Mouse (Mus musculus) sigmoid colon, adult 10 weeks (tissue): Measurements from ENCODE around the gene Tgfb2. TPM values are rescaled to one million over a fixed set of nuclear protein-coding genes. Genes with fewer than 3 reads are reported as not detected.

ENCODE experiments used
- polyA plus RNA-seq: library from polyadenylated mRNA; stranded (reverse); fragments of 350-450 nt; fragmentation: Illumina TruSeq; extraction: RNeasy Lipid Tissue Mini Kit (QIAGEN cat#74804); gene quantifications from one replicate; pipeline ENCODE4 v1.2.3, GENCODE M21; 2014; ENCODE audit warnings: low read depth, low replicate concordance

Tgfb2 gene
- polyA plus RNA-seq = 7.5 TPM

GRCm38 (mm10) chr1:186705915-186706248 lies at the start of gene Tgfb2:
Gene Tgfb2 (minus strand): TSS chr1:186705989.

GRCm38 (mm10) chr1:186748724-186749653 lies 43.2 kb upstream of the Tgfb2 start, which contains the start of gene Rrp15:
Gene Rrp15 (minus strand): TSS chr1:186749358.

Other genes starting within 250 kb of the Tgfb2 start
- gene Rrp15, start 43.4 kb upstream of the Tgfb2 start, polyA plus RNA-seq = 8.3 TPM